Mouse (Mus musculus) heart, embryonic 16.5 days (tissue): ENCODE data around the gene Gatad1. TPM values are rescaled to one million over a fixed set of nuclear protein-coding genes. Genes with fewer than 3 reads are reported as not detected.

Experiments used
- ATAC-seq: fragments of 200-750 bp; cut with Nextera tagmentation; replicated peaks from 2 replicates; pipeline ENCODE4 v1.8.0; 2017; ENCODE audit warnings: moderate number of reproducible peaks; ENCODE audit not compliant: insufficient read depth, low FRiP score; ENCODE audit errors: extremely low read depth
- H3K27ac ChIP-seq: fragments of 300-500 bp; sonication (generic); 2 replicates; pipeline ENCODE4 v1.5.1; 2014; ENCODE audit warnings: mild to moderate bottlenecking, low read length, control low read depth, moderate library complexity
- H3K27me3 ChIP-seq: fragments of 300-500 bp; sonication (generic); 2 replicates; pipeline ENCODE4 v1.6.1; 2014; ENCODE audit warnings: low read length, mixed read lengths; ENCODE audit not compliant: control insufficient read depth, insufficient read depth
- H3K36me3 ChIP-seq: fragments of 300-500 bp; sonication (generic); 2 replicates; pipeline ENCODE4 v1.6.1; 2014; ENCODE audit not compliant: control insufficient read depth, insufficient read depth
- H3K4me1 ChIP-seq: fragments of 300-500 bp; sonication (generic); 2 replicates; pipeline ENCODE4 v1.6.1; 2014; ENCODE audit warnings: low read length, mixed read lengths; ENCODE audit not compliant: control insufficient read depth, insufficient read depth
- H3K4me2 ChIP-seq: fragments of 300-500 bp; sonication (generic); 2 replicates; pipeline ENCODE4 v1.6.1; 2014; ENCODE audit warnings: low read depth, mild to moderate bottlenecking, control low read depth, low read length
- H3K4me3 ChIP-seq: fragments of 300-500 bp; sonication (generic); 2 replicates; pipeline ENCODE4 v1.5.1; 2014; ENCODE audit warnings: mild to moderate bottlenecking, control low read depth, low read length
- H3K9ac ChIP-seq: fragments of 300-500 bp; sonication (generic); 2 replicates; pipeline ENCODE4 v1.6.1; 2014; ENCODE audit warnings: low read length, control low read depth
- H3K9me3 ChIP-seq: fragments of 300-500 bp; sonication (generic); replicated peaks from 2 replicates; pipeline ENCODE4 v1.6.1; 2016; ENCODE audit warnings: low read length; ENCODE audit not compliant: control insufficient read depth
- WGBS: fragments of 180-500 bp; shearing (Covaris S2); extraction: QIAGEN DNeasy Blood & Tissue Kit; methylation state at CpG from one replicate; pipeline ENCODE4 v1.1.7; 2014; 5-methylcytosine and 5-hydroxymethylcytosine counted together
- microRNA-seq: library from miRNA; unstranded; fragments of <30 nt; microRNA quantifications from one replicate; pipeline ENCODE4, GENCODE M21; 2017
- polyA plus RNA-seq: library from polyadenylated mRNA; unstranded; fragments of >200 nt; fragmentation: Nextera tagmentation; extraction: Ambion mirVana; gene quantifications from 2 replicates; pipeline ENCODE4 v1.2.1, GENCODE M21; 2015

The Gatad1 gene
- polyA plus RNA-seq, 1 experiment from 2014 or later: 58.3 TPM

DNA sequence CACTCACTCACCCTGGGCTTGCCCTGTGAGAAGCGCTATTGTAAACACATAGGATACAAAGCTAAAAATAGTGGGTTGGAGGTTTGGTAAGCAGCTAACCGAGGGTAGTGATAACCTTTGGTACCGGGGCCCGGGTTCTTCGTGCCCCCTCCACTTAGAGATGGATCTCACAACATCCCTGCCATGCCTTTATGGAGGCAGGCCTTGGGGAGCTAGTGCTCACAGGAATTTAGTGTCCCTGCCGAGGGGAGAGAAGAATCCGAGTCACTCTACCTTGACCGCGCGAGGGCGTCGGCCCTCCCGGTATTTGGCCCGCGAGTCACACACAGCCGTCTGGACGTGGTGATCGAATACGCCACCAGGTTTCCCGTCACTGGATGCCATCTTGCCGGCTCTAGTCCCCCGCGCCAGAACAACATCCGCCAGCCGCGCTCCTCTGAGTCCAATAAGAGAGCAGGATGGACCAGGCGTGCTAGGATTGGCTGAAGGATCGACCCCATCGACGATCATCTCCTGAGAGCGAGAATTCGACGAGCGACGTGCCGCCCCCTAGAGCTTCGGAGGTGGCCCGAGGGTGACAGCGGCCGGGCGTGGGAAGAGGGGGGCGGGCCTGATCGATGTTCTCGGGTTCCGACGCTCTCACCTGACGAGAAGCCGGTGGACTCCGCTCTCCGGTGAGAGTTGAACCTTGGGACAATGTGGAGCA is 61.1 kb downstream of the Gatad1 start, which contains the start of gene Pex1:
TSS of gene Pex1 (plus strand) at position 374 of the 706 bp plus-strand sequence.
- H3K27ac ChIP-seq: peak within 1 kb of the TSS; percentile 73
- H3K4me2 ChIP-seq: peak within 1 kb of the TSS; percentile 92
- peak; percentile 98 for ATAC-seq
- peaks cover 6% of the 10 kb centered on the region for H3K36me3 ChIP-seq
- no peaks in the 10 kb centered on the region for H3K27me3 ChIP-seq
- under 1% methylated on average over 50 of the region's 50 CpGs for WGBS
- H3K9me3 ChIP-seq: no peaks in the 10 kb centered on the region
- peak within 1 kb of the TSS; percentile 81 for H3K9ac ChIP-seq
- peak within 1 kb of the TSS; percentile 98 for H3K4me3 ChIP-seq
- H3K4me1 ChIP-seq: peaks cover 16% of the 10 kb centered on the region

Small RNAs within 50 kb of the gene (microRNA-seq; reads per million reads assigned to microRNA genes)
- gene Gm22926 (not detected), gene Gm26238 (not detected)

Other genes starting within 250 kb of the Gatad1 start
- 15.2 TPM in 2 replicates for gene Fam133b, start 113.4 kb downstream of the Gatad1 start, polyA plus RNA-seq
- gene 1700109H08Rik, start 85.6 kb downstream of the Gatad1 start, polyA plus RNA-seq: 2.1 and 2.3 TPM in 2 replicates
- gene Pex1, start 61.1 kb downstream of the Gatad1 start, polyA plus RNA-seq: 11.1 and 11.4 TPM in 2 replicates
- gene Rbm48, start 60.6 kb downstream of the Gatad1 start, polyA plus RNA-seq: 8.1 and 10.9 TPM in 2 replicates
- not detected in 2 replicates for gene Tmbim7, start 6.0 kb downstream of the Gatad1 start, polyA plus RNA-seq
- 4.6 and 5.9 TPM in 2 replicates for gene Ankib1, start 145.7 kb upstream of the Gatad1 start, polyA plus RNA-seq
- 35.1 and 39.2 TPM in 2 replicates for gene Krit1, start 146.0 kb upstream of the Gatad1 start, polyA plus RNA-seq
- gene Lrrd1, start 188.0 kb upstream of the Gatad1 start, polyA plus RNA-seq: 0.16 and 0.28 TPM in 2 replicates
- 6.0 and 6.3 TPM in 2 replicates for gene Mterf1a, start 236.7 kb upstream of the Gatad1 start, polyA plus RNA-seq